Mouse (Mus musculus) ES-E14 (cell line): ENCODE measurements around the gene Uap1. TPM values are rescaled to one million over a fixed set of nuclear protein-coding genes. Genes with fewer than 3 reads are reported as not detected.

Source experiments
- DNase-seq: peaks from one replicate; pipeline ENCODE4 v3.0.0-alpha.2; 2013; ENCODE audit warnings: low read depth, low spot score
- H3K27ac ChIP-seq: 2 replicates; pipeline ENCODE4 v1.5.1; 2012; ENCODE audit warnings: low read depth, mild to moderate bottlenecking, low read length, moderate library complexity, mixed read lengths; ENCODE audit not compliant: poor library complexity, insufficient read depth, severe bottlenecking
- H3K36me3 ChIP-seq: 2 replicates; pipeline ENCODE4 v1.6.1; 2012; ENCODE audit warnings: mild to moderate bottlenecking, low read length, moderate library complexity, mixed read lengths; ENCODE audit not compliant: control insufficient read depth, poor library complexity, insufficient read depth, severe bottlenecking
- H3K4me1 ChIP-seq, 2 experiments: fragments of 150-350 bp in 1 of 2; sonication (generic) in 1 of 2; 2 replicates each; pipeline ENCODE4 v1.6.1; 2012; ENCODE audit warnings: low read length in 2 of 2, mild to moderate bottlenecking in 1 of 2, mixed read lengths in 1 of 2; ENCODE audit not compliant: control insufficient read depth in 2 of 2, insufficient read depth in 2 of 2, poor library complexity in 1 of 2
- H3K4me3 ChIP-seq, 2 experiments: fragments of 150-350 bp in 1 of 2; sonication (generic) in 1 of 2; 2 replicates each; pipeline ENCODE4 v1.5.1; 2012; ENCODE audit warnings: low read length in 2 of 2, low read depth in 1 of 2, mild to moderate bottlenecking in 1 of 2, mixed read lengths in 1 of 2; ENCODE audit not compliant: insufficient read depth in 1 of 2, poor library complexity in 1 of 2, severe bottlenecking in 1 of 2
- H3K9ac ChIP-seq: 2 replicates; pipeline ENCODE4 v1.6.1; 2012; ENCODE audit warnings: low read depth, mild to moderate bottlenecking, low read length, mixed read lengths; ENCODE audit not compliant: poor library complexity, insufficient read depth, severe bottlenecking
- H3K9me3 ChIP-seq: fragments of 150-350 bp; sonication (generic); 2 replicates; pipeline ENCODE4 v1.6.1; 2012; ENCODE audit warnings: low read depth, mild to moderate bottlenecking, low read length; ENCODE audit not compliant: control insufficient read depth, insufficient read depth
- CHD2 ChIP-seq: IDR thresholded peaks from 2 replicates; pipeline ENCODE4 v1.6.1; 2014; ENCODE audit warnings: mild to moderate bottlenecking, low read depth, low read length, inconsistent platforms
- HCFC1 ChIP-seq: IDR thresholded peaks from 2 replicates; pipeline ENCODE4 v1.6.1; 2012; ENCODE audit warnings: low read length, inconsistent platforms, borderline replicate concordance; ENCODE audit not compliant: insufficient read depth
- MAFK ChIP-seq: IDR thresholded peaks from 2 replicates; pipeline ENCODE4 v1.6.1; 2014; ENCODE audit warnings: mild to moderate bottlenecking, low read depth, low read length, inconsistent platforms; ENCODE audit not compliant: insufficient read depth
- ZC3H11A ChIP-seq: IDR thresholded peaks from 2 replicates; pipeline ENCODE4 v1.6.1; 2012; ENCODE audit warnings: low read depth, mild to moderate bottlenecking, inconsistent platforms, low read length, borderline replicate concordance
- ZNF384 ChIP-seq: IDR thresholded peaks from 2 replicates; pipeline ENCODE4 v1.6.1; 2012; ENCODE audit warnings: low read depth, low read length, inconsistent platforms
- in situ Hi-C, 2 experiments: fragments of 600-800 bp; cut with MboI; formaldehyde crosslinking; loops; one replicate each; pipeline ENCODE4 v1.15.1; 2025; ENCODE audit warnings: low sequenced_read_pairs in 2 of 2, inconsistent platforms in 1 of 2; ENCODE audit not compliant: unreplicated experiment in 2 of 2
- total RNA-seq: library from RNA; depleted of rRNA; stranded (reverse); fragments of 300-350 nt; gene quantifications from 2 replicates; pipeline ENCODE4 v1.2.3, GENCODE M21; 2012

Gene Uap1
- total RNA-seq, 1 experiment = 22.2 TPM

DNA sequence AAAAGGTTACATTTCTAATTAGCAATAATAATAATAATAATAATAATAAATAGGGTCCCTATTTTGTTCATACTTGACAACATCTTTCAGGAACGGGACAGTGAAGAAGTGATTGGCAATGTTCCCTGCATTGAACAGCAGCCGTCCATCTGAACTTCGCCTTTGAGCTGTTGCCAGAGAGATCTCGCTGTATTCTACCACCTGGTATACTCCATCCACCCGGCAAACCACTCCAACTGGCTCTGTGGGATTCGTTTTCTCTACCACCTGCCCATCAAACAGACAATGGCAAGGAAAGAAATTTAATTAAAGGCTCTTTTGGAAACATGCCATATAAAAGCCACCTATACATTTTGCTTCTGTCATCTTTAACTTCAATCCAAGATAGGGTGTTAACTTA, 23.9 kb downstream of the Uap1 start:
- peaks cover 0 to 2% of the 10 kb centered on the region in 2 experiments; a peak in 1 of 4 replicates for H3K4me1 ChIP-seq
- in situ Hi-C loops = no loop called here
- no peak for DNase-seq
- H3K27ac ChIP-seq = no peak overlapping the region
- no peak overlapping the region for H3K4me3 ChIP-seq
- H3K9me3 ChIP-seq = no peaks in the 10 kb centered on the region
- no peak overlapping the region for H3K9ac ChIP-seq
- H3K36me3 ChIP-seq = peaks cover 7% of the 10 kb centered on the region; the same call in 1 of the 2 replicates
- no peak for TF ChIP-seq CHD2

GRCm38 (mm10) chr1:170149756-170150155, 25.0 kb downstream of the Uap1 start:
- in situ Hi-C loops = loop anchor here in 1 of 2 experiments (25.0 kb wide), 2 partner anchors 187 to 612 kb away; partner anchors contain the start of genes Hsd17b7 and Nuf2
- TF ChIP-seq HCFC1 = no peak
- TF ChIP-seq CHD2 = no peak
- no peak for TF ChIP-seq ZNF384
- no peak for TF ChIP-seq ZC3H11A
- TF ChIP-seq MAFK = no peak

GRCm38 (mm10) chr1:170148536-170148935, 26.2 kb downstream of the Uap1 start:
- Histone ChIP-seq H3K27ac (no peak overlapping the region), H3K9ac (no peak overlapping the region), H3K36me3 (peaks cover 7% of the 10 kb centered on the region; the same call in 1 of the 2 replicates), H3K4me3 (no peak overlapping the region), H3K9me3 (no peaks in the 10 kb centered on the region), H3K4me1 (peaks cover 0 to 2% of the 10 kb centered on the region in 2 experiments; a peak in 1 of 4 replicates)
- in situ Hi-C loops = loop anchor here in 1 of 2 experiments (25.0 kb wide), 2 partner anchors 186 to 611 kb away; partner anchors contain the start of genes Hsd17b7 and Nuf2
- no peak for DNase-seq
- TF ChIP-seq ZNF384 (no peak), CHD2 (no peak), ZC3H11A (no peak)

More at GRCm38 (mm10) chr1:170149756-170150155, 25.0 kb downstream of the Uap1 start:
- H3K9me3 ChIP-seq = no peaks in the 10 kb centered on the region
- DNase-seq = no peak
- H3K4me1 ChIP-seq = peaks cover 0 to 2% of the 10 kb centered on the region in 2 experiments; a peak in 1 of 4 replicates
- peaks cover 7% of the 10 kb centered on the region; the same call in 1 of the 2 replicates for H3K36me3 ChIP-seq
- H3K27ac ChIP-seq = no peak overlapping the region
- no peak overlapping the region for H3K9ac ChIP-seq
- H3K4me3 ChIP-seq = no peak overlapping the region

GRCm38 (mm10) chr1:170147651-170148448, 26.9 kb downstream of the Uap1 start:
- no peak overlapping the region; the same call in 1 of the 2 replicates for H3K9ac ChIP-seq
- H3K9me3 ChIP-seq = no peaks in the 10 kb centered on the region
- peaks cover 7% of the 10 kb centered on the region; the same call in 1 of the 2 replicates for H3K36me3 ChIP-seq
- no peak overlapping the region for H3K4me3 ChIP-seq
- in situ Hi-C loops = loop anchor here in 1 of 2 experiments (25.0 kb wide), 2 partner anchors 186 to 611 kb away; partner anchors contain the start of genes Hsd17b7 and Nuf2
- peaks cover 0 to 2% of the 10 kb centered on the region in 2 experiments; a peak in 1 of 4 replicates for H3K4me1 ChIP-seq
- TF ChIP-seq MAFK (no peak), ZC3H11A (no peak), HCFC1 (no peak), CHD2 (no peak), ZNF384 (no peak)
- H3K27ac ChIP-seq = no peak overlapping the region
- no peak for DNase-seq

- TF ChIP-seq ZC3H11A (no peak), MAFK (no peak), ZNF384 (no peak), CHD2 (no peak), HCFC1 (no peak)
- peaks cover 7% of the 10 kb centered on the region; the same call in 1 of the 2 replicates for H3K36me3 ChIP-seq
- peaks cover 0 to 2% of the 10 kb centered on the region in 2 experiments; a peak in 1 of 4 replicates for H3K4me1 ChIP-seq
- DNase-seq = no peak
- no peaks in the 10 kb centered on the region for H3K9me3 ChIP-seq
- no peak overlapping the region for H3K9ac ChIP-seq
- H3K27ac ChIP-seq = no peak overlapping the region
- no peak overlapping the region for H3K4me3 ChIP-seq
- in situ Hi-C loops = loop anchor here in 1 of 2 experiments (25.0 kb wide), 2 partner anchors 183 to 608 kb away; partner anchors contain the start of genes Hsd17b7 and Nuf2
Observed at GRCm38 (mm10) chr1:170145606-170146005, 29.2 kb downstream of the Uap1 start.
